Mouse (Mus musculus) retina, embryonic 14.5 days (tissue): ENCODE measurements at regions not wholly inside any gene's neighbourhood (a gene's known extent, or its start where the extent isn't known, plus 50 kb on each side); places are given as distances from the start of the nearest gene placed in this dataset.

ENCODE experiments used
- DNase-seq: peaks from one replicate; pipeline ENCODE4 v3.0.0-alpha.2; 2015; ENCODE audit warnings: low spot score

- DNase-seq, result peak; percentile 17
These were observed 91.5 kb downstream of the Fam84b start for GRCm38 (mm10) chr15:60762071-60762470.

GRCm38 (mm10) chr15:60760015-60760437 is 93.6 kb downstream of the Fam84b start:
- DNase-seq, result peak; percentile 76

- no peak for DNase-seq
These were observed 99.3 kb downstream of the Fam84b start for GRCm38 (mm10) chr15:60754246-60754645.

- no peak for DNase-seq
These were observed 114.0 kb downstream of the Fam84b start for GRCm38 (mm10) chr15:60739598-60739997.

GRCm38 (mm10) chr15:60738258-60738657 is 115.3 kb downstream of the Fam84b start:
- DNase-seq, result no peak

- no peak for DNase-seq
These were observed 121.2 kb downstream of the Fam84b start for GRCm38 (mm10) chr15:60732416-60732815.

GRCm38 (mm10) chr15:60728754-60729153 is 124.8 kb downstream of the Fam84b start:
- no peak for DNase-seq

GRCm38 (mm10) chr15:60728337-60728736 is 125.2 kb downstream of the Fam84b start:
- peak; percentile 24 for DNase-seq

GRCm38 (mm10) chr15:60719332-60719731 is 134.2 kb downstream of the Fam84b start:
- no peak for DNase-seq

- peak; percentile 75 for DNase-seq
These were observed 144.9 kb downstream of the Fam84b start for GRCm38 (mm10) chr15:60708678-60709077.

- no peak for DNase-seq
These were observed 147.6 kb downstream of the Fam84b start for GRCm38 (mm10) chr15:60706009-60706408.

- no peak for DNase-seq
These were observed 152.3 kb downstream of the Fam84b start for GRCm38 (mm10) chr15:60701273-60701672.

- no peak for DNase-seq
These were observed 158.8 kb downstream of the Fam84b start for GRCm38 (mm10) chr15:60694746-60695145.

- DNase-seq, result peak; percentile 54
These were observed 159.7 kb downstream of the Fam84b start for GRCm38 (mm10) chr15:60693751-60694500.

GRCm38 (mm10) chr15:60692718-60693597 is 160.6 kb downstream of the Fam84b start:
- peak; percentile 38 for DNase-seq

GRCm38 (mm10) chr15:60692149-60692548 is 161.4 kb downstream of the Fam84b start:
- DNase-seq, result peak; percentile 89

- no peak for DNase-seq
These were observed 176.2 kb downstream of the Fam84b start for GRCm38 (mm10) chr15:60677397-60677796.

GRCm38 (mm10) chr15:60657572-60657971 is 196.0 kb downstream of the Fam84b start:
- no peak for DNase-seq

GRCm38 (mm10) chr15:60655113-60655512 is 198.5 kb downstream of the Fam84b start:
- no peak for DNase-seq

GRCm38 (mm10) chr15:60649252-60649651 is 204.3 kb downstream of the Fam84b start:
- DNase-seq, result no peak

GRCm38 (mm10) chr15:60641770-60642169 is 211.8 kb downstream of the Fam84b start:
- no peak for DNase-seq

- DNase-seq, result no peak
These were observed 220.1 kb downstream of the Fam84b start for GRCm38 (mm10) chr15:60633457-60633850.
